Mouse (Mus musculus) myocyte (in vitro differentiated cells): ENCODE data around the gene Ifna11. TPM values are rescaled to one million over a fixed set of nuclear protein-coding genes. Genes with fewer than 3 reads are reported as not detected.
A peak's percentile ranks its signal among the peaks of the same experiment; 100 is the strongest.

Experiments used
- H3K27me3 ChIP-seq: one replicate; pipeline ENCODE4 v1.6.1; 2011; ENCODE audit not compliant: control insufficient read depth, insufficient read depth, insufficient read length
- H3K36me3 ChIP-seq: one replicate; pipeline ENCODE4 v1.6.1; 2011; ENCODE audit not compliant: control insufficient read depth, insufficient read depth
- H3K4me2 ChIP-seq: one replicate; pipeline ENCODE4 v1.6.1; 2011; ENCODE audit warnings: low read depth, control low read depth
- H3K4me3 ChIP-seq: one replicate; pipeline ENCODE4 v1.5.1; 2011; ENCODE audit warnings: mild to moderate bottlenecking, control low read depth, moderate library complexity
- H3K79me2 ChIP-seq: one replicate; pipeline ENCODE4 v1.6.1; 2011; ENCODE audit not compliant: control insufficient read depth, insufficient read depth
- H3ac ChIP-seq: one replicate; pipeline ENCODE4 v1.6.1; 2011; ENCODE audit not compliant: control insufficient read depth, insufficient read length
- CEBPB ChIP-seq: IDR thresholded peaks from 2 replicates; pipeline ENCODE4 v1.6.1; 2011; ENCODE audit warnings: mild to moderate bottlenecking, moderate library complexity; ENCODE audit not compliant: poor library complexity, insufficient read depth, severe bottlenecking
- E2F4 ChIP-seq: IDR thresholded peaks from one replicate; pipeline ENCODE4 v1.6.1; 2011; ENCODE audit warnings: mild to moderate bottlenecking, control low read depth, moderate library complexity; ENCODE audit not compliant: insufficient read depth
- MAX ChIP-seq: IDR thresholded peaks from one replicate; pipeline ENCODE4 v1.6.1; 2011; ENCODE audit warnings: low read depth, mild to moderate bottlenecking, control low read depth
- MYOD1 ChIP-seq, 3 experiments: IDR thresholded peaks; one replicate each; pipeline ENCODE4 v1.6.1; 2011; ENCODE audit warnings: control low read depth in 2 of 3, low read depth in 2 of 3, mild to moderate bottlenecking in 2 of 3, moderate library complexity in 1 of 3; ENCODE audit not compliant: insufficient read length in 2 of 3, control insufficient read depth in 1 of 3
- MYOG ChIP-seq, 3 experiments: IDR thresholded peaks; one replicate each; pipeline ENCODE4 v1.6.1; 2011; ENCODE audit warnings: control low read depth in 2 of 3, low read depth in 2 of 3, mild to moderate bottlenecking in 2 of 3; ENCODE audit not compliant: insufficient read length in 2 of 3, control insufficient read depth in 1 of 3, insufficient read depth in 1 of 3
- POLR2A ChIP-seq: IDR thresholded peaks from one replicate; pipeline ENCODE4 v1.6.1; 2011; ENCODE audit warnings: low read depth, mild to moderate bottlenecking, control low read depth, moderate library complexity; ENCODE audit not compliant: insufficient read length
- POLR2AphosphoS2 ChIP-seq: IDR thresholded peaks from one replicate; pipeline ENCODE4 v1.6.1; 2011; ENCODE audit warnings: low read depth, control low read depth; ENCODE audit not compliant: insufficient read length
- REST ChIP-seq: IDR thresholded peaks from one replicate; pipeline ENCODE4 v1.6.1; 2011; ENCODE audit warnings: mild to moderate bottlenecking, control low read depth, moderate library complexity; ENCODE audit not compliant: insufficient read depth, insufficient read length
- SRF ChIP-seq: IDR thresholded peaks from one replicate; pipeline ENCODE4 v1.6.1; 2011; ENCODE audit warnings: low read depth; ENCODE audit not compliant: control insufficient read depth, insufficient read length
- TCF12 ChIP-seq: IDR thresholded peaks from one replicate; pipeline ENCODE4 v1.6.1; 2011; ENCODE audit warnings: mild to moderate bottlenecking, control low read depth; ENCODE audit not compliant: poor library complexity, insufficient read depth, severe bottlenecking
- TCF3 ChIP-seq: IDR thresholded peaks from one replicate; pipeline ENCODE4 v1.6.1; 2011; ENCODE audit warnings: low read depth, control low read depth; ENCODE audit not compliant: insufficient read length
- USF1 ChIP-seq: IDR thresholded peaks from one replicate; pipeline ENCODE4 v1.6.1; 2011; ENCODE audit warnings: low read depth, mild to moderate bottlenecking, control low read depth, moderate library complexity
- polyA plus RNA-seq: library from polyadenylated mRNA; unstranded; fragments of >200 nt; fragmentation: generic; extraction: Trizol; gene quantifications from one replicate; pipeline ENCODE4 v1.2.1, GENCODE M21; 2012; ENCODE audit warnings: missing spikeins

The Ifna11 gene
- polyA plus RNA-seq, 1 experiment = not detected

DNA sequence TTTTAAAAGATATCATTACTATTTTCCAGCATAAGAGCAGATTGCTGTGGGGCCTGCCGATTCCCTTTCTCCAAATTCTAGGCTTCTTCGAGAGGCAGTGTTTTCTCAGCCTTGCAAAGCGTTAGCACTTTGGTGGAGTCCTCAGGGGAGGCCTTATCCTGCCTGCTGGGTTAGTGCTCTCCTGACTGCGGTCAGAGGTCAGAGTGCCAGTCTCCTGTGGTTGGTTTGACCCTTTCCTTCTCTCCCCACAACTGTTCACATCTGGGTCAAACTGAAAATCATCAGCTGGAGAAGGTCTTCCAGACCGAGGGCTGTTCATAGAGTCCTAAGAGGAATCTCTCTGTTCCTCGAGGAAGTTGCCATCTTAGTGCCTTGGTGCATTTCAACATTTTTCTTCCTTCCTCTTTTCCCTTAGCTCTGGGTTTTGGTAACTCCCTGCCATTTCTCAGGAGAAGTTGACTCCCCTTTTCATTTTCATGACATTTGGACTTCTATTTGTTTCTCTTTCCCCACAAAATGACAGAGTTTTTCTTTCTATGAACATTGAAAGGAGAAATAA lies 45.3 kb downstream of the Ifna11 start:
- Histone ChIP-seq H3ac (no peak overlapping the region), H3K36me3 (no peaks in the 10 kb centered on the region), H3K27me3 (peaks cover 22% of the 10 kb centered on the region), H3K79me2 (no peaks in the 10 kb centered on the region), H3K4me3 (no peak overlapping the region), H3K4me2 (no peak overlapping the region)
- TF ChIP-seq MYOG (IDR thresholded peaks at IDR 0.05; ENCODE audit: control insufficient read depth in 1 of 3, insufficient read depth in 1 of 3, insufficient read length in 2 of 3, low read depth in 2 of 3) (no peak), E2F4 (no peak), MAX (no peak), POLR2A (no peak), REST (no peak), POLR2AphosphoS2 (no peak), SRF (no peak), TCF3 (no peak), TCF12 (no peak), USF1 (no peak), CEBPB (no peak), MYOD1 (IDR thresholded peaks at IDR 0.05; ENCODE audit: control insufficient read depth in 1 of 3, insufficient read length in 2 of 3, low read depth in 2 of 3) (no peak)

DNA sequence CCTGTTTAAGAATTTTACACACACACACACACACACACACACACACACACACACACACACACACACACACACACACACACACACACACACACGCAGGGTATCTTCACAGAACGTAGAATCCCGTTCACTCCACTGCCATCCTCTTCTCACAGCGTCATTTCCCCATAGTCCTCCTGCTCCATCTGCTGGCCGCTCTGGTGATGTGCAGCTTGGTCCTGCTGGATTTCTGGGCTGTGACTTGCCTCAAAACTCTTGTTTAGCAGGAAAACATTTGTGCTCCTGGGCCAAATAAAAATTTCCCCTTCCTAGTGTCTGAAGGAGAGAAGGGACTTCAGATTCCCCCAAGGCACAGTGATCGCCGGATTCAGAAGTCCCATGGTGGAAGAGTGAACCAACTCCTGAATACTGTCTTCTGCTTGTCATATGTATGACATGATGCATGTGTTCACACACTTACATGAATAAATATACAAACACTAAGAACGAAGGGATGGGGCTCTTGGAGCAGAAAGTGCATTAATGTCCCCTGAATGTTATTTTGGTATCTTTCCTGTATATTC lies 47.7 kb downstream of the Ifna11 start:
- Histone ChIP-seq H3K36me3 (no peaks in the 10 kb centered on the region), H3K27me3 (peaks cover 9% of the 10 kb centered on the region), H3K4me3 (peak overlapping the region; percentile 27), H3K79me2 (no peaks in the 10 kb centered on the region), H3K4me2 (peak overlapping the region; percentile 90), H3ac (no peak overlapping the region)
- TF ChIP-seq TCF3 = no peak
- no peak for TF ChIP-seq POLR2A
- TF ChIP-seq MYOG (IDR thresholded peaks at IDR 0.05; ENCODE audit: control insufficient read depth in 1 of 3, insufficient read depth in 1 of 3, insufficient read length in 2 of 3, low read depth in 2 of 3) = no peak
- TF ChIP-seq SRF = no peak
- TF ChIP-seq MYOD1 (IDR thresholded peaks at IDR 0.05; ENCODE audit: control insufficient read depth in 1 of 3, insufficient read length in 2 of 3, low read depth in 2 of 3) = no peak
- TF ChIP-seq CEBPB = no peak
- TF ChIP-seq REST = no peak
- TF ChIP-seq TCF12 = no peak

DNA sequence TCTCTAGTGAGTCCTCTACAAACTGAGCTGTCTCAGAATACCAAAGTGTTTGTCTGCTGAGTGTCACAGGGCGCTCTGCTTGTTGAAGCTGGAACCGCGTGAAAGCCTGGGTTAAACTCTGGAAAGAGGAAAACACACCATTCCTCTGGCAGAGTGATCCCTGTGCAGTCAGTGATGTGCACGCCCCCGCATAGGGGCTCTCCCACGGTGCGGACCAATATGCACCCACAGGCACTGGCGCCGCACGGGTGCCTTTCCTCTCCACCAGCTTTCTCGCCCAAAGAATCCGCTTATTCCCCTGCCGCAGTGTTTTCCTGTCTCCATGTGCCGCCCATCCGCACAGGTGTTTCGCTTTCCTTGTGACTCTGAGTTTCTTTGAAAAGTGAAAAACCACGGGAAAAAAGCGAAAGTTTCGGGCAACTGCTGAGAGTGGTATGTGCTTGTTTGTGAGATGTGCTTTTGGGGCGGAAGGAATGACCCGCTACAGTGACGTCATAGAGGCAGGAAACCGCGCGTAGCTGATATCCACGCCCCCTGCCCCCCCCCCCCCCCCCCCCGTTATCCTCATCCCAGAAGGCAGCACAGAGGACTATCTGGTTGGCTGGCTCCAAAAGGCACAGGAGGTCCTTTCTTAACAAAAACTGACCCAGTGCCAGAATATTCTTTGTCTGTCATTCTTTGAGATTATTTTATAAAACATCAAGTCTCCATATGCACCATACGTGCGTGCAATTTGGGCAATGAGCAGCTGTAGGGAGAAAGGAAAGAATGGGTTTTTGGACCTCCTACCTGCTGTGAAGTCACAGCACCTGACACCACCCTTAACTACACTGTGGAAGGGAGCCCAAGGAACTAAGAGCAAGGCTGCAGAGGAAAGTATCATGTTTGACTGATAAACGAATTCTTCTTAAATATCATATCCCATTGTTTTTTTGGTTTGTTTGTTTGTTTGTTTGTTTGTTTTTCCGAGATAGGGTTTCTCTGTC lies 48.5 kb downstream of the Ifna11 start:
- Histone ChIP-seq H3K4me3 (peak overlapping the region; percentile 27), H3K4me2 (peak overlapping the region; percentile 90), H3K27me3 (peaks cover under 1% of the 10 kb centered on the region), H3ac (no peak overlapping the region), H3K79me2 (no peaks in the 10 kb centered on the region), H3K36me3 (no peaks in the 10 kb centered on the region)
- no peak for TF ChIP-seq REST

Other genes starting within 250 kb of the Ifna11 start
- gene Ifna14, start 248.2 kb upstream of the Ifna11 start, polyA plus RNA-seq = not detected
- gene Ifna9, start 227.6 kb upstream of the Ifna11 start, polyA plus RNA-seq = not detected
- not detected for gene Ifna12, start 216.6 kb upstream of the Ifna11 start, polyA plus RNA-seq
- not detected for gene C87499, start 185.5 kb upstream of the Ifna11 start, polyA plus RNA-seq
- gene Ifna13, start 175.5 kb upstream of the Ifna11 start, polyA plus RNA-seq = not detected
- not detected for gene Ifna16, start 143.0 kb upstream of the Ifna11 start, polyA plus RNA-seq
- not detected for gene Ifna2, start 136.0 kb upstream of the Ifna11 start, polyA plus RNA-seq
- not detected for gene Ifnab, start 128.6 kb upstream of the Ifna11 start, polyA plus RNA-seq
- 2.0 TPM for gene Gm26566, start 98.2 kb upstream of the Ifna11 start, polyA plus RNA-seq
- 12.0 TPM for gene Klhl9, start 97.5 kb upstream of the Ifna11 start, polyA plus RNA-seq
- gene Gm13271, start 65.1 kb upstream of the Ifna11 start, polyA plus RNA-seq = not detected
- not detected for gene Gm13283, start 59.8 kb upstream of the Ifna11 start, polyA plus RNA-seq
- 1.0 TPM for gene Gm13290, start 46.1 kb upstream of the Ifna11 start, polyA plus RNA-seq
- gene Gm13289, start 43.0 kb upstream of the Ifna11 start, polyA plus RNA-seq = not detected
- 0.19 TPM for gene Gm13272, start 40.1 kb upstream of the Ifna11 start, polyA plus RNA-seq
- gene Ifnz, start 37.8 kb upstream of the Ifna11 start, polyA plus RNA-seq = not detected
- 0.73 TPM for gene Gm13276, start 34.2 kb upstream of the Ifna11 start, polyA plus RNA-seq
- gene Gm13277, start 31.3 kb upstream of the Ifna11 start, polyA plus RNA-seq = not detected
- not detected for gene Gm13278, start 28.4 kb upstream of the Ifna11 start, polyA plus RNA-seq
- gene Gm13275, start 25.5 kb upstream of the Ifna11 start, polyA plus RNA-seq = 0.35 TPM
- gene Gm13279, start 22.6 kb upstream of the Ifna11 start, polyA plus RNA-seq = not detected
- not detected for gene Gm13285, start 20.3 kb upstream of the Ifna11 start, polyA plus RNA-seq
- gene Gm13287, start 16.7 kb upstream of the Ifna11 start, polyA plus RNA-seq = 0.35 TPM
- gene Gm13288, start 14.4 kb upstream of the Ifna11 start, polyA plus RNA-seq = 0.14 TPM
- not detected for gene Ifna7, start 3.7 kb upstream of the Ifna11 start, polyA plus RNA-seq
- gene Ifna6, start 7.5 kb downstream of the Ifna11 start, polyA plus RNA-seq = not detected
- gene Ifna5, start 15.6 kb downstream of the Ifna11 start, polyA plus RNA-seq = not detected
- gene Ifna4, start 21.9 kb downstream of the Ifna11 start, polyA plus RNA-seq = not detected
- gene Ifna1, start 30.1 kb downstream of the Ifna11 start, polyA plus RNA-seq = not detected
- not detected for gene Ifne, start 60.2 kb downstream of the Ifna11 start, polyA plus RNA-seq